Mouse (Mus musculus) kidney, embryonic 16.5 days (tissue): Measurements from ENCODE around the gene Gm49510. TPM values are rescaled to one million over a fixed set of nuclear protein-coding genes. Genes with fewer than 3 reads are reported as not detected.

Source experiments
- ATAC-seq: fragments of 200-750 bp; cut with Nextera tagmentation; 2 replicates; pipeline ENCODE4 v1.8.0; 2017; ENCODE audit warnings: moderate TSS enrichment; ENCODE audit not compliant: low FRiP score, low TSS enrichment
- H3K27ac ChIP-seq: fragments of 300-500 bp; sonication (generic); 2 replicates; pipeline ENCODE4 v1.5.1; 2014; ENCODE audit warnings: low read length
- H3K27me3 ChIP-seq: fragments of 300-500 bp; sonication (generic); 2 replicates; pipeline ENCODE4 v1.6.1; 2014; ENCODE audit warnings: low read length, control low read depth, mixed read lengths; ENCODE audit not compliant: insufficient read depth
- H3K36me3 ChIP-seq: fragments of 300-500 bp; sonication (generic); 2 replicates; pipeline ENCODE4 v1.6.1; 2014; ENCODE audit warnings: low read length, control low read depth, mixed read lengths; ENCODE audit not compliant: insufficient read depth
- H3K4me1 ChIP-seq: fragments of 300-500 bp; sonication (generic); 2 replicates; pipeline ENCODE4 v1.6.1; 2014; ENCODE audit warnings: low read length, control low read depth, mixed read lengths; ENCODE audit not compliant: insufficient read depth
- H3K4me2 ChIP-seq: fragments of 300-500 bp; sonication (generic); replicated peaks from 2 replicates; pipeline ENCODE4 v1.6.1; 2014; ENCODE audit warnings: low read depth, low read length
- H3K4me3 ChIP-seq: fragments of 300-500 bp; sonication (generic); 2 replicates; pipeline ENCODE4 v1.5.1; 2014; ENCODE audit warnings: mild to moderate bottlenecking, low read length
- H3K9ac ChIP-seq: fragments of 300-500 bp; sonication (generic); replicated peaks from 2 replicates; pipeline ENCODE4 v1.6.1; 2014; ENCODE audit warnings: low read length
- H3K9me3 ChIP-seq: fragments of 300-500 bp; sonication (generic); 2 replicates; pipeline ENCODE4 v1.6.1; 2016; ENCODE audit warnings: low read length, control low read depth
- WGBS: fragments of 180-500 bp; shearing (Covaris S2); extraction: QIAGEN DNeasy Blood & Tissue Kit; methylation state at CpG from one replicate; pipeline ENCODE4 v1.1.7; 2014; 5-methylcytosine and 5-hydroxymethylcytosine counted together
- polyA plus RNA-seq: library from polyadenylated mRNA; unstranded; fragments of >200 nt; fragmentation: Nextera tagmentation; extraction: Ambion mirVana; gene quantifications from 2 replicates; pipeline ENCODE4 v1.2.1, GENCODE M21; 2015

Gene Gm49510
- polyA plus RNA-seq = 0.37 and 0.70 TPM in 2 replicates

- Histone ChIP-seq H3K27ac (peak within 1 kb of the TSS; percentile 81), H3K4me3 (peak within 1 kb of the TSS; percentile 77), H3K27me3 (no peaks in the 10 kb centered on the region), H3K4me1 (peaks cover 53% of the 10 kb centered on the region), H3K9me3 (no peaks in the 10 kb centered on the region), H3K9ac (peak within 1 kb of the TSS; percentile 84), H3K4me2 (peak within 1 kb of the TSS; percentile 86), H3K36me3 (peaks cover 8% of the 10 kb centered on the region)
- no peak for ATAC-seq
- 3% methylated on average over 19 of the region's 20 CpGs for WGBS
Observed at GRCm38 (mm10) chr15:78899409-78899739, at the start of gene Gm49510. Gene Gm49510, plus strand, starts transcription at chr15:78899667.

- Histone ChIP-seq H3K27ac (peak overlapping the region; percentile 78), H3K9ac (no peak overlapping the region; the same call in 1 of the 2 replicates), H3K4me1 (peaks cover 32% of the 10 kb centered on the region), H3K9me3 (no peaks in the 10 kb centered on the region), H3K27me3 (no peaks in the 10 kb centered on the region), H3K4me3 (no peak overlapping the region), H3K4me2 (no peak overlapping the region), H3K36me3 (peaks cover 9% of the 10 kb centered on the region)
- WGBS = 67% methylated on average over 15 of the region's 15 CpGs
- peak; percentile 22 for ATAC-seq
Observed at GRCm38 (mm10) chr15:78850059-78850824, 49.2 kb upstream of the Gm49510 start.

GRCm38 (mm10) chr15:78850944-78851343 is 48.5 kb upstream of the Gm49510 start:
- H3K4me1 ChIP-seq = peaks cover 25% of the 10 kb centered on the region
- no peaks in the 10 kb centered on the region for H3K27me3 ChIP-seq
- H3K9ac ChIP-seq = no peak overlapping the region
- no peaks in the 10 kb centered on the region for H3K9me3 ChIP-seq
- peak overlapping the region; percentile 78 for H3K27ac ChIP-seq
- H3K36me3 ChIP-seq = peaks cover 9% of the 10 kb centered on the region
- ATAC-seq = no peak; the same call in 1 of the 2 replicates
- no peak overlapping the region for H3K4me3 ChIP-seq
- 65% methylated on average over 6 of the region's 6 CpGs for WGBS
- no peak overlapping the region for H3K4me2 ChIP-seq

GRCm38 (mm10) chr15:78851505-78852153 is 47.8 kb upstream of the Gm49510 start:
- Histone ChIP-seq H3K27me3 (no peaks in the 10 kb centered on the region), H3K4me3 (no peak overlapping the region), H3K4me2 (no peak overlapping the region), H3K4me1 (peaks cover 19% of the 10 kb centered on the region), H3K9me3 (no peaks in the 10 kb centered on the region), H3K27ac (peak overlapping the region; percentile 78; the same call in 1 of the 2 replicates), H3K36me3 (peaks cover 9% of the 10 kb centered on the region), H3K9ac (no peak overlapping the region)
- peak; percentile 79 for ATAC-seq
- WGBS = 11% methylated on average over 13 of the region's 13 CpGs

GRCm38 (mm10) chr15:78855303-78855965 is 44.0 kb upstream of the Gm49510 start, which contains the start of gene Lgals2:
Gene Lgals2, minus strand, starts transcription at chr15:78855529.
- no peak within 1 kb of the TSS for H3K27ac ChIP-seq
- H3K9ac ChIP-seq = no peak within 1 kb of the TSS
- WGBS = 62% methylated on average over 8 of the region's 8 CpGs
- H3K9me3 ChIP-seq = no peaks in the 10 kb centered on the region
- H3K4me2 ChIP-seq = no peak within 1 kb of the TSS
- no peaks in the 10 kb centered on the region for H3K27me3 ChIP-seq
- no peak for ATAC-seq
- no peaks in the 10 kb centered on the region for H3K36me3 ChIP-seq
- H3K4me3 ChIP-seq = no peak within 1 kb of the TSS
- peaks cover 19% of the 10 kb centered on the region for H3K4me1 ChIP-seq

GRCm38 (mm10) chr15:78857009-78857408 is 42.5 kb upstream of the Gm49510 start:
- WGBS = 80% methylated on average over 7 of the region's 7 CpGs
- Histone ChIP-seq H3K27me3 (no peaks in the 10 kb centered on the region), H3K4me2 (no peak overlapping the region), H3K36me3 (no peaks in the 10 kb centered on the region), H3K9me3 (no peaks in the 10 kb centered on the region), H3K4me3 (no peak overlapping the region), H3K27ac (no peak overlapping the region), H3K4me1 (peaks cover 9% of the 10 kb centered on the region; the same call in 1 of the 2 replicates), H3K9ac (no peak overlapping the region)
- ATAC-seq = no peak

GRCm38 (mm10) chr15:78859311-78859710 is 40.2 kb upstream of the Gm49510 start:
- H3K9ac ChIP-seq = 0 out of 2 replicates have a peak overlapping the region, but pooled peaks have one; percentile 12
- no peak overlapping the region for H3K4me3 ChIP-seq
- H3K36me3 ChIP-seq = no peaks in the 10 kb centered on the region
- no peak overlapping the region for H3K4me2 ChIP-seq
- WGBS = 76% methylated on average over 4 of the region's 4 CpGs
- no peak for ATAC-seq
- peaks cover 16% of the 10 kb centered on the region; the same call in 1 of the 2 replicates for H3K4me1 ChIP-seq
- H3K27ac ChIP-seq = no peak overlapping the region
- no peaks in the 10 kb centered on the region for H3K9me3 ChIP-seq
- no peaks in the 10 kb centered on the region for H3K27me3 ChIP-seq

- Histone ChIP-seq H3K9me3 (no peaks in the 10 kb centered on the region), H3K9ac (no peak overlapping the region), H3K36me3 (no peaks in the 10 kb centered on the region), H3K4me3 (no peak overlapping the region), H3K27me3 (no peaks in the 10 kb centered on the region), H3K4me2 (no peak overlapping the region), H3K4me1 (peaks cover 16% of the 10 kb centered on the region; the same call in 1 of the 2 replicates), H3K27ac (no peak overlapping the region)
- no peak for ATAC-seq
- WGBS = 70% methylated on average over 6 of the region's 6 CpGs
Observed at GRCm38 (mm10) chr15:78859714-78860113, 39.8 kb upstream of the Gm49510 start.

- Histone ChIP-seq H3K4me1 (peaks cover 16% of the 10 kb centered on the region; the same call in 1 of the 2 replicates), H3K36me3 (no peaks in the 10 kb centered on the region), H3K9me3 (no peaks in the 10 kb centered on the region), H3K4me2 (no peak overlapping the region), H3K27me3 (no peaks in the 10 kb centered on the region), H3K9ac (no peak overlapping the region), H3K27ac (no peak overlapping the region), H3K4me3 (no peak overlapping the region)
- ATAC-seq = no peak
- WGBS = 87% methylated on average over 5 of the region's 5 CpGs
Observed at GRCm38 (mm10) chr15:78862280-78862679, 37.2 kb upstream of the Gm49510 start.
